Mouse (Mus musculus) CH12F3 (cell line): Measurements from ENCODE around the gene Fbn1.
"Not testable (repeated sequence)": the region's sequence is repeated elsewhere in the genome, so short reads cannot be mapped to it uniquely, and the experiment has no call there.

Experiments
- in situ Hi-C: fragments of 300-500 bp; cut with MboI; formaldehyde crosslinking; loops from 2 replicates; pipeline ENCODE4 v1.14.3; 2020; ENCODE audit warnings: low sequenced_read_pairs

Fbn1 gene

GRCm38 (mm10) chr2:125304746-125305145, 203.0 kb downstream of the Fbn1 start:
- in situ Hi-C loops = no loop called here

- in situ Hi-C loops = no loop called here
These were observed 203.9 kb downstream of the Fbn1 start for GRCm38 (mm10) chr2:125303764-125304384.

- in situ Hi-C loops = no loop called here
These were observed 205.2 kb downstream of the Fbn1 start for GRCm38 (mm10) chr2:125302625-125302924.

- in situ Hi-C loops = no loop called here
These were observed 205.7 kb downstream of the Fbn1 start for GRCm38 (mm10) chr2:125301877-125302624.

GRCm38 (mm10) chr2:125298841-125299240, 209.0 kb downstream of the Fbn1 start:
- in situ Hi-C loops = no loop called here

GRCm38 (mm10) chr2:125295526-125295925, 212.3 kb downstream of the Fbn1 start:
- in situ Hi-C loops = no loop called here

- in situ Hi-C loops = no loop called here
These were observed 213.8 kb downstream of the Fbn1 start for GRCm38 (mm10) chr2:125293969-125294491.

GRCm38 (mm10) chr2:125292616-125293015, 215.2 kb downstream of the Fbn1 start:
- in situ Hi-C loops = no loop called here

GRCm38 (mm10) chr2:125291101-125291500, 216.7 kb downstream of the Fbn1 start:
- in situ Hi-C loops = no loop called here

- in situ Hi-C loops = no loop called here
These were observed 217.4 kb downstream of the Fbn1 start for GRCm38 (mm10) chr2:125290197-125290965.

GRCm38 (mm10) chr2:125285777-125286176, 222.0 kb downstream of the Fbn1 start:
- in situ Hi-C loops = no loop called here

GRCm38 (mm10) chr2:125282334-125283206, 225.2 kb downstream of the Fbn1 start:
- in situ Hi-C loops = no loop called here

- in situ Hi-C loops = not testable (repeated sequence)
These were observed 227.8 kb downstream of the Fbn1 start for GRCm38 (mm10) chr2:125279995-125280394.

GRCm38 (mm10) chr2:125278474-125278873, 229.3 kb downstream of the Fbn1 start:
- in situ Hi-C loops = no loop called here

- in situ Hi-C loops = no loop called here
These were observed 231.1 kb downstream of the Fbn1 start for GRCm38 (mm10) chr2:125276692-125277091.

- in situ Hi-C loops = no loop called here
These were observed 232.2 kb downstream of the Fbn1 start for GRCm38 (mm10) chr2:125275617-125276016.

- in situ Hi-C loops = no loop called here
These were observed 238.9 kb downstream of the Fbn1 start for GRCm38 (mm10) chr2:125268876-125269275.

GRCm38 (mm10) chr2:125263753-125264152, 244.0 kb downstream of the Fbn1 start:
- in situ Hi-C loops = no loop called here

- in situ Hi-C loops = no loop called here
These were observed 244.7 kb downstream of the Fbn1 start for GRCm38 (mm10) chr2:125263056-125263455.

GRCm38 (mm10) chr2:125260326-125260725, 247.5 kb downstream of the Fbn1 start:
- in situ Hi-C loops = no loop called here
